Mouse (Mus musculus) C2C12 (cell line): ENCODE results near the gene Hdac11.
A peak's percentile ranks its signal among the peaks of the same experiment; 100 is the strongest.

Source experiments
- CEBPB ChIP-seq: IDR thresholded peaks from one replicate; pipeline ENCODE4 v1.6.1; 2011; ENCODE audit warnings: low read depth, mild to moderate bottlenecking, control low read depth, moderate library complexity
- CTCF ChIP-seq: IDR thresholded peaks from one replicate; pipeline ENCODE4 v1.5.1; 2011; ENCODE audit not compliant: control insufficient read depth, insufficient read depth, insufficient read length
- MAX ChIP-seq: IDR thresholded peaks from one replicate; pipeline ENCODE4 v1.6.1; 2011; ENCODE audit warnings: mild to moderate bottlenecking, control low read depth
- MYOG ChIP-seq: IDR thresholded peaks from one replicate; pipeline ENCODE4 v1.6.1; 2011; ENCODE audit not compliant: control insufficient read depth, insufficient read length; ENCODE audit errors: extremely low read depth
- USF1 ChIP-seq: IDR thresholded peaks from one replicate; pipeline ENCODE4 v1.6.1; 2011; ENCODE audit warnings: low read depth, mild to moderate bottlenecking, control low read depth, moderate library complexity

GRCm38 (mm10) chr6:91205791-91206190 lies 49.3 kb downstream of the Hdac11 start:
- TF ChIP-seq CTCF, result no peak
- peak; percentile 90 for TF ChIP-seq USF1
- TF ChIP-seq MAX, result no peak
- TF ChIP-seq CEBPB, result no peak
- no peak for TF ChIP-seq MYOG
